Mouse (Mus musculus) limb, embryonic 15.5 days (tissue): Measurements from ENCODE around the gene Olfr152. TPM values are rescaled to one million over a fixed set of nuclear protein-coding genes. Genes with fewer than 3 reads are reported as not detected.

Experiments used
- ATAC-seq: fragments of 200-750 bp; cut with Nextera tagmentation; 2 replicates; pipeline ENCODE4 v1.8.0; 2017; ENCODE audit warnings: low read depth, moderate TSS enrichment; ENCODE audit not compliant: insufficient number of reproducible peaks, low FRiP score, low TSS enrichment
- H3K27ac ChIP-seq: fragments of 300-500 bp; sonication (generic); 2 replicates; pipeline ENCODE4 v1.5.1; 2015; ENCODE audit warnings: moderate library complexity, mild to moderate bottlenecking, inconsistent platforms
- H3K27me3 ChIP-seq: fragments of 300-500 bp; sonication (generic); 2 replicates; pipeline ENCODE4 v1.6.1; 2015; ENCODE audit warnings: inconsistent platforms
- H3K36me3 ChIP-seq: fragments of 300-500 bp; sonication (generic); 2 replicates; pipeline ENCODE4 v1.6.1; 2015; ENCODE audit warnings: inconsistent platforms
- H3K4me1 ChIP-seq: fragments of 300-500 bp; sonication (generic); 2 replicates; pipeline ENCODE4 v1.6.1; 2015; ENCODE audit warnings: inconsistent platforms
- H3K4me2 ChIP-seq: fragments of 300-500 bp; sonication (generic); 2 replicates; pipeline ENCODE4 v1.6.1; 2015; ENCODE audit warnings: mild to moderate bottlenecking, inconsistent platforms
- H3K4me3 ChIP-seq: fragments of 300-500 bp; sonication (generic); 2 replicates; pipeline ENCODE4 v1.5.1; 2015; ENCODE audit warnings: mild to moderate bottlenecking, inconsistent platforms
- H3K9ac ChIP-seq: fragments of 300-500 bp; sonication (generic); 2 replicates; pipeline ENCODE4 v1.6.1; 2015; ENCODE audit warnings: inconsistent platforms
- H3K9me3 ChIP-seq: fragments of 300-500 bp; sonication (generic); 2 replicates; pipeline ENCODE4 v1.6.1; 2016; ENCODE audit warnings: inconsistent platforms
- WGBS: fragments of 180-500 bp; shearing (Covaris S2); methylation state at CpG from one replicate; pipeline ENCODE4 v1.1.7; 2015; 5-methylcytosine and 5-hydroxymethylcytosine counted together
- polyA plus RNA-seq: library from polyadenylated mRNA; unstranded; fragments of >200 nt; fragmentation: Nextera tagmentation; extraction: Ambion mirVana; gene quantifications from 2 replicates; pipeline ENCODE4 v1.2.1, GENCODE M21; 2015

The Olfr152 gene
- not detected in 2 replicates for polyA plus RNA-seq

GRCm38 (mm10) chr2:87779183-87779582, at the start of gene Olfr152:
TSS of gene Olfr152 (plus strand) at chr2:87779483.
- H3K36me3 ChIP-seq, result no peaks in the 10 kb centered on the region

GRCm38 (mm10) chr2:87739878-87740277, 39.4 kb upstream of the Olfr152 start, which contains the start of gene Olfr1138:
TSS of gene Olfr1138 (minus strand) at chr2:87739978.
- no peak for ATAC-seq
- no peaks in the 10 kb centered on the region for H3K36me3 ChIP-seq
- no peaks in the 10 kb centered on the region for H3K9me3 ChIP-seq
- 68% methylated on average over 1 of the region's 1 CpGs for WGBS
- no peaks in the 10 kb centered on the region for H3K27me3 ChIP-seq
- no peaks in the 10 kb centered on the region for H3K4me1 ChIP-seq
- H3K4me3 ChIP-seq, result no peak within 1 kb of the TSS
- no peak within 1 kb of the TSS for H3K4me2 ChIP-seq
- H3K9ac ChIP-seq, result no peak within 1 kb of the TSS
- no peak within 1 kb of the TSS for H3K27ac ChIP-seq

More at GRCm38 (mm10) chr2:87779183-87779582, at the start of gene Olfr152:
- Histone ChIP-seq H3K9me3 (no peaks in the 10 kb centered on the region), H3K4me2 (no peak within 1 kb of the TSS), H3K9ac (no peak within 1 kb of the TSS), H3K27me3 (no peaks in the 10 kb centered on the region), H3K27ac (no peak within 1 kb of the TSS), H3K4me1 (no peaks in the 10 kb centered on the region), H3K4me3 (no peak within 1 kb of the TSS)
- ATAC-seq, result no peak
- 78% methylated on average over 4 of the region's 4 CpGs for WGBS

GRCm38 (mm10) chr2:87743452-87743851, 35.8 kb upstream of the Olfr152 start, which contains the start of gene Olfr1140:
TSS of gene Olfr1140 (plus strand) at chr2:87743752.
- Histone ChIP-seq H3K9me3 (no peaks in the 10 kb centered on the region), H3K4me3 (no peak within 1 kb of the TSS), H3K4me2 (no peak within 1 kb of the TSS), H3K9ac (no peak within 1 kb of the TSS), H3K27me3 (no peaks in the 10 kb centered on the region), H3K4me1 (no peaks in the 10 kb centered on the region), H3K27ac (no peak within 1 kb of the TSS), H3K36me3 (no peaks in the 10 kb centered on the region)
- ATAC-seq, result no peak
- WGBS, result 80% methylated on average over 3 of the region's 3 CpGs

GRCm38 (mm10) chr2:87753891-87754290, 25.4 kb upstream of the Olfr152 start, which contains the start of gene Olfr1141:
TSS of gene Olfr1141 (minus strand) at chr2:87753991.
- 81% methylated on average over 1 of the region's 1 CpGs for WGBS
- no peaks in the 10 kb centered on the region; the same call in 1 of the 2 replicates for H3K9me3 ChIP-seq

GRCm38 (mm10) chr2:87776143-87776542, 3.1 kb upstream of the Olfr152 start:
- Histone ChIP-seq H3K9me3 (no peaks in the 10 kb centered on the region), H3K4me2 (no peak overlapping the region), H3K36me3 (no peaks in the 10 kb centered on the region), H3K27ac (no peak overlapping the region), H3K9ac (no peak overlapping the region), H3K4me1 (no peaks in the 10 kb centered on the region), H3K27me3 (no peaks in the 10 kb centered on the region), H3K4me3 (no peak overlapping the region)
- 48% methylated on average over 1 of the region's 1 CpGs for WGBS
- ATAC-seq, result no peak

More at GRCm38 (mm10) chr2:87753891-87754290, 25.4 kb upstream of the Olfr152 start, which contains the start of gene Olfr1141:
- no peaks in the 10 kb centered on the region for H3K27me3 ChIP-seq
- H3K4me2 ChIP-seq, result no peak within 1 kb of the TSS
- no peak within 1 kb of the TSS for H3K9ac ChIP-seq
- H3K4me1 ChIP-seq, result no peaks in the 10 kb centered on the region
- no peaks in the 10 kb centered on the region for H3K36me3 ChIP-seq
- no peak for ATAC-seq
- no peak within 1 kb of the TSS for H3K27ac ChIP-seq
- no peak within 1 kb of the TSS for H3K4me3 ChIP-seq

GRCm38 (mm10) chr2:87800292-87800691, 21.0 kb downstream of the Olfr152 start, which contains the start of gene Olfr1143:
TSS of gene Olfr1143 (plus strand) at chr2:87800592.
- Histone ChIP-seq H3K4me3 (no peak within 1 kb of the TSS), H3K36me3 (no peaks in the 10 kb centered on the region), H3K9me3 (no peaks in the 10 kb centered on the region), H3K9ac (no peak within 1 kb of the TSS), H3K4me2 (no peak within 1 kb of the TSS), H3K27ac (no peak within 1 kb of the TSS), H3K27me3 (no peaks in the 10 kb centered on the region), H3K4me1 (no peaks in the 10 kb centered on the region)
- ATAC-seq, result no peak

GRCm38 (mm10) chr2:87809522-87809921, 30.2 kb downstream of the Olfr152 start, which contains the start of gene Olfr1145:
TSS of gene Olfr1145 (plus strand) at chr2:87809822.
- no peak within 1 kb of the TSS for H3K4me3 ChIP-seq
- H3K27me3 ChIP-seq, result no peaks in the 10 kb centered on the region
- H3K9me3 ChIP-seq, result no peaks in the 10 kb centered on the region
- ATAC-seq, result no peak
- H3K4me2 ChIP-seq, result no peak within 1 kb of the TSS
- no peaks in the 10 kb centered on the region for H3K36me3 ChIP-seq
- no peak within 1 kb of the TSS for H3K9ac ChIP-seq
- H3K27ac ChIP-seq, result no peak within 1 kb of the TSS
- H3K4me1 ChIP-seq, result no peaks in the 10 kb centered on the region
- WGBS, result 85% methylated on average over 1 of the region's 1 CpGs

GRCm38 (mm10) chr2:87830233-87830632, 51.0 kb downstream of the Olfr152 start, which contains the start of gene Olfr1148:
TSS of gene Olfr1148 (plus strand) at chr2:87830533.
- ATAC-seq, result no peak
- no peak within 1 kb of the TSS for H3K4me2 ChIP-seq
- no peaks in the 10 kb centered on the region for H3K36me3 ChIP-seq
- no peak within 1 kb of the TSS for H3K4me3 ChIP-seq
- 94% methylated on average over 1 of the region's 1 CpGs for WGBS
- H3K27ac ChIP-seq, result no peak within 1 kb of the TSS
- H3K4me1 ChIP-seq, result no peaks in the 10 kb centered on the region
- no peaks in the 10 kb centered on the region for H3K9me3 ChIP-seq
- no peak within 1 kb of the TSS for H3K9ac ChIP-seq
- no peaks in the 10 kb centered on the region for H3K27me3 ChIP-seq

Other genes starting within 250 kb of the Olfr152 start
- gene Olfr153, start 247.7 kb upstream of the Olfr152 start, polyA plus RNA-seq, result not detected in 2 replicates
- not detected in 2 replicates for gene Olfr1128, start 233.9 kb upstream of the Olfr152 start, polyA plus RNA-seq
- not detected in 2 replicates for gene Olfr1129, start 205.6 kb upstream of the Olfr152 start, polyA plus RNA-seq
- gene Olfr1130, start 173.3 kb upstream of the Olfr152 start, polyA plus RNA-seq, result not detected in 2 replicates
- not detected in 2 replicates for gene Olfr1131, start 152.4 kb upstream of the Olfr152 start, polyA plus RNA-seq
- gene Olfr1132, start 141.9 kb upstream of the Olfr152 start, polyA plus RNA-seq, result not detected in 2 replicates
- gene Olfr1133, start 132.1 kb upstream of the Olfr152 start, polyA plus RNA-seq, result not detected in 2 replicates
- gene Olfr1134, start 121.0 kb upstream of the Olfr152 start, polyA plus RNA-seq, result not detected in 2 replicates
- gene Olfr1135, start 105.8 kb upstream of the Olfr152 start, polyA plus RNA-seq, result not detected in 2 replicates
- gene Olfr1136, start 85.5 kb upstream of the Olfr152 start, polyA plus RNA-seq, result not detected in 2 replicates
- gene Olfr1137, start 66.3 kb upstream of the Olfr152 start, polyA plus RNA-seq, result not detected in 2 replicates
- gene Olfr1138, start 39.5 kb upstream of the Olfr152 start, polyA plus RNA-seq, result not detected in 2 replicates
- gene Olfr1140, start 35.7 kb upstream of the Olfr152 start, polyA plus RNA-seq, result not detected in 2 replicates
- gene Olfr1141, start 25.5 kb upstream of the Olfr152 start, polyA plus RNA-seq, result not detected in 2 replicates
- gene Olfr1143, start 21.1 kb downstream of the Olfr152 start, polyA plus RNA-seq, result not detected in 2 replicates
- gene Olfr1145, start 30.3 kb downstream of the Olfr152 start, polyA plus RNA-seq, result not detected in 2 replicates
- not detected in 2 replicates for gene Olfr1148, start 51.0 kb downstream of the Olfr152 start, polyA plus RNA-seq
- gene Olfr1150-ps1, start 64.5 kb downstream of the Olfr152 start, polyA plus RNA-seq, result not detected in 2 replicates
- gene Olfr1151, start 76.4 kb downstream of the Olfr152 start, polyA plus RNA-seq, result not detected in 2 replicates
- not detected in 2 replicates for gene Olfr1152, start 87.0 kb downstream of the Olfr152 start, polyA plus RNA-seq
- not detected in 2 replicates for gene Olfr1153, start 115.5 kb downstream of the Olfr152 start, polyA plus RNA-seq
- gene Olfr1154, start 125.7 kb downstream of the Olfr152 start, polyA plus RNA-seq, result not detected in 2 replicates
- gene Olfr1155, start 165.7 kb downstream of the Olfr152 start, polyA plus RNA-seq, result not detected in 2 replicates
- gene Olfr1156, start 173.6 kb downstream of the Olfr152 start, polyA plus RNA-seq, result not detected in 2 replicates
- gene Olfr1157, start 188.8 kb downstream of the Olfr152 start, polyA plus RNA-seq, result not detected in 2 replicates
- gene Olfr74, start 195.2 kb downstream of the Olfr152 start, polyA plus RNA-seq, result not detected in 2 replicates
- not detected in 2 replicates for gene Olfr1158, start 210.6 kb downstream of the Olfr152 start, polyA plus RNA-seq
- gene Olfr1160, start 228.8 kb downstream of the Olfr152 start, polyA plus RNA-seq, result not detected in 2 replicates
- gene Olfr1161, start 243.3 kb downstream of the Olfr152 start, polyA plus RNA-seq, result not detected in 2 replicates